Mouse (Mus musculus) right cerebral cortex, postnatal 14 days (tissue): ENCODE measurements around the gene Gng5.

Experiments
- DNase-seq: peaks from one replicate; pipeline ENCODE4 v3.0.0; 2022

Gng5 gene

GRCm38 (mm10) chr3:146499431-146500002, at the start of gene Gng5, which contains the start of gene Spata1:
Gene Gng5, plus strand, starts transcription at chr3:146499807.
Gene Spata1, minus strand, starts transcription at chr3:146499753.
- DNase-seq, result peak; percentile 80

- peak; percentile 91 for DNase-seq
Measured at GRCm38 (mm10) chr3:146450371-146450841, 49.2 kb upstream of the Gng5 start.

DNA sequence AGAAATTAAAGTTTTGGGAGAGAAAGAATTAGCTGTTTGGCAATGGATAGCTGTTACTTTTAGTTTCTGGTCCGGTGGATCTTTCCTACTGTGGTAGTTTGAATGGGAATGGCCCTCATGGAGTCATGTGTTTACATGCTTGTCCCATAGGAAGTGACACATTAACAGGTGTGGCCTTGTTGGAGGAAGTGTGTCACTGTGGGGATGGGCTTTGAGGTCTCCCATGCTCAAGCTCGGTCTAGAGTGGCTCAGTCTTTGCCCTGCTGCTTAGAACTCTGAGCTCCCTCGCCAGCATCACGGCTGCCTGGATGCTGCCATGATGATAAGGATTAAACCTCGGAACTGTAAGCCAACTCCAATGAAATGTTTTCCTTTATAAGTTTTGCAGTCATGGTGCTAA, 48.2 kb upstream of the Gng5 start:
- no peak for DNase-seq

DNA sequence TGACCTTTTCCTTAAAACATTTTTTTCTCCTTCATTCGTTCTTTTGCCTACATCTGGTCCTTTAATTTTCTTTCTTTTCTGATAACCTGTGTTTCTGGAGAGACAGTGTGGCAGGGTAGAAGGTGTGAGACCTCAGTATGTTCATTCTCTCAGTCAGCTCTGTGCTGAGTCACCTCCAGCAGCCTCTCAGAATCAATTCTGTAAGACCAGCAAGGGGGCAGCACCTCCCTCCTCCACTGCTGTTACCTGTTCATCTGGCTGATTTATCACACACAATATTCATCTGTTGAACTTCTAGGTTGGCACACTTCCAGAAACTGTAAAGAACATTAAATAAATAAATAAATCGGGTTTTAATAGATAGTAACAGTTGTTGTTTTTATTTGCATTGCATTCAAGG, 36.7 kb upstream of the Gng5 start:
- DNase-seq, result no peak

- DNase-seq, result no peak
Measured at GRCm38 (mm10) chr3:146469226-146469625, 30.4 kb upstream of the Gng5 start.

- DNase-seq, result no peak
Measured at GRCm38 (mm10) chr3:146472657-146473056, 26.9 kb upstream of the Gng5 start.

DNA sequence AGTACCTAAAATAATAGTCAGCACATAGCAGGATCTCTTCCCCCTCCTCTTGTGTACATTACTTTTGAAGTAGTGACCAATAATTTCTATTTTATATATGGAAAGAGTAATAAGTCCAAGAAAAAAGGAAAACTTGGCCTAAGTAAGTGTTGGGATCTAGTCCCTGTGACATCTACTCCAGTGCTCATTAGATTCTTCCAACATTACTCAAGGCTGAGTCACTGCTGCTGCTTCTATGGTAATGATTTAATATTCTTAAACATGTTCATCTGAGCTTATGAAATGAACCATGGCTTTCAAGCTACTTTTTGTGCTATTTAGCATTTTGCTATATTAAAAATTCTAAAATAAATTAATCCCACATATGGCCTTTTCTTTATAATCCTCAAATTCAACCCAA, 25.9 kb upstream of the Gng5 start:
- DNase-seq, result no peak

GRCm38 (mm10) chr3:146474428-146474827, 25.2 kb upstream of the Gng5 start:
- no peak for DNase-seq

- no peak for DNase-seq
Measured at GRCm38 (mm10) chr3:146482044-146482443, 17.6 kb upstream of the Gng5 start.

DNA sequence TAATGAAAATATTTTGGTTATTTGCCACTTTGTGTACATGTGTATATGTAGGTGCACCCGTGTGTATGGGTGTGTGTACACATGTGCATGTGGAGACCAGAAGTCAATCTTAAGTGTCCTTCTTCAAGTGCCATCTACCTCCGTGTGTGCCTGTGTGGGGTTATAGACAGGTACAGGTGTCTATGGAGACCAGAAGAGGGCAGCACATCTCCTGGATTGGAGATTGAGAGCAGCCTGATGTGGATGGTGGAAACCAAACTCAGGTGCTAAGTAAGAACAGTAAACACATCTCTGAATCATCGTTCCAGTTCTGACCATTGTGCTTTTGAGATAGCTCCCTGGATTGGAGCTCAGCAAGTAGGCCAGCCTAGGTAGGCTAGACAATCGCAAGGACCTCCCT, 13.1 kb upstream of the Gng5 start:
- DNase-seq, result no peak

- no peak for DNase-seq
Measured at GRCm38 (mm10) chr3:146494941-146495340, 4.7 kb upstream of the Gng5 start.

- no peak for DNase-seq
Measured at GRCm38 (mm10) chr3:146498989-146499388, 618 bp upstream of the Gng5 start.

- DNase-seq, result no peak
Measured at GRCm38 (mm10) chr3:146500003-146500809, 599 bp downstream of the Gng5 start.

DNA sequence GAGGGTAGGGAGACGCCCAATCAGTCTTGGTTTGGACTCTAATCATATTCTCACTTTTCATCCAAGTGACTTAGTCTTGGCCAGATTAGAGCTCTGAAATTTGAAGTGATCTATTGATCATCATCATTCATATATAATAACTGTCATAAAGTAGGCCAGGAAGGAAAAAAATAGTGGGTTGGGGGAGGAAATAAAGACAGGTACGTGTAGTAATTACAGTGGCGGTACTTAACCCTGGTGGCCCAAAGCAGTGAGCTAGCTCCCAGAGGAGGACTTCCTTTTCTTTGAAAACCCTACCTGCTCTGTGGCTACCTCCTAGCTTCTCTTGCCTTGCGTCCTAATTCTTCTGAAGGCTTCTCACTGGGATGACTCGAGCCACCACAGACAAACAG, 1.2 kb downstream of the Gng5 start:
- DNase-seq, result no peak

GRCm38 (mm10) chr3:146501601-146502123, 2.1 kb downstream of the Gng5 start:
- no peak for DNase-seq

DNA sequence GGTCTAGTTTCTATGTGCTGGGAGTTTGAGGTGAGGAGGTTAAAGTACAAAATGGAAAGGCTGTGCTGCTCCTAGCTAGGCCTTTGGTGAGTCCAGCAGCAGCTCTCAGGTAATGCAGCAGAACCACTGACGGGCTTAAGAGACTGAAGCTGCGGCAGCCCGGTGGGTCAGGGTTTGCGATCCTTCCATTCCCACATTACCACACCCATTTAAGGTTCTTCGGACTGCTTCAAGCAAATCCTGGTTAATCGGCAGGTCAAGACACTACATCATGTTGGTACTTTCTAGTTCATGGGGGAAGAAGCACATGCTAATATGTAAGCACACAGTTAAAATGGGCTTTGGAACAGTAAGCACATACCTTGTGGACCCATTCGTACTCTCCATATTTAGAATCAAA, 7.1 kb downstream of the Gng5 start:
- DNase-seq, result no peak

GRCm38 (mm10) chr3:146520226-146520797, 20.7 kb downstream of the Gng5 start:
- no peak for DNase-seq

DNA sequence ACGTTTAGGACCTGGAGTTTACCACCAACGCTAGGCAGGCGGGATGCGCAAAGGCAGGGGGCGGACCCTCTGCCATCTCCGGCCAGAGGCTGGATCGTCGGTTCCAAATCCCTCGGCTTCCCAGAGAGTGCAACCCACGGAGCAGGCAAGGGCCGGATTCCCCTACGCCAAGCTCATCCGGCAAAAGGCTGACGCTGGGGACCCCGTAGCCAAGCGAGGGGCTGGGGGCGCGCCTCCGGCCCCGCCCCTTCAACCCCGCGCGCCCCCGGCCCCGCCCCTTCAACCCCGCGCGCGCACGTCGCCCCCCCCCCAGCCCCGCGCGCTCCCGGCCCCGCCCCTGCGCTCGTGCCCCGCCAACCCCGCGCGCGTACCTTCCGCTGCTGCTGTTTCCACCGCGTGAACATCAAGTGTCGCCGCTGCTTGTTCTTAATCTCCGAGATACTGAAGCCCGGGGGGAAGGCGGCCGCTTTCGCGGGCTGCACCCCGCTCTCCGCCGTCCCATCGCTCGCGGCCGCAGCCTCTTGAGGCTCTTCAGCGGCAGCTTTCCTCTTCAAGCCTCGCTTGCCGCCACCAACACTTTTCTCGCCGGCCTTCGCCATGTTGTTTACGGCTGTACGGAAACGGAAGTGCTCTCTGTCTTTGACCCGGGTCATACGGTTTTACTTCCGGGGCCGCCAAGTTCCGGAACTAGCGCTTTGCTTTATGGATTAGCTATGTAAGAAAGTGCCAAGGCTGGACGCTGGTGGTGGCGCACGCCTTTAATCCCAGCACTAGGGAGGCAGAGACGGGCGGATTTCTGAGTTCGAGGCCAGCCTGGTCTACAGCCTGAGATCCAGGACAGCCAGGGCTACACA, 21.4 kb downstream of the Gng5 start, which contains the start of gene Rpf1:
TSS of gene Rpf1 (minus strand) at position 632 of the 854 bp plus-strand sequence.
- peak; percentile 81 for DNase-seq

DNA sequence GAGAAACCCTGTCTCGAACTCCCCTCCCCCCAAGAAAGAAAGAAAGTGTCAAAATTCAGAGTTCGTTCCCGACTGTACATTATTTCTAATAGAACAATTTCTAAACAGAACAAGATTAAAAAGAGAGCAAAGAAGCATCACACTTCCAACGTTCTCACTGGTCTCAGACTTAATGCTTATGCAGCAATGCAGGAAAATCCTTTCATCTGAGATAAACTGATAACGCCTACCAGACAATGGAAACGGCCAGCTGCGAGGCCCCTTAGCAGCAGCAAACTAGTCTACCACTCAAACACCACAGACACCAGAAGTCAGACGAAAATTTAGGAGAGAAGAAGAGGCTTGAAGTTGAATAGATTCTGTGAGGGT, 22.0 kb downstream of the Gng5 start:
- DNase-seq, result no peak

GRCm38 (mm10) chr3:146528335-146528734, 28.7 kb downstream of the Gng5 start:
- no peak for DNase-seq

DNA sequence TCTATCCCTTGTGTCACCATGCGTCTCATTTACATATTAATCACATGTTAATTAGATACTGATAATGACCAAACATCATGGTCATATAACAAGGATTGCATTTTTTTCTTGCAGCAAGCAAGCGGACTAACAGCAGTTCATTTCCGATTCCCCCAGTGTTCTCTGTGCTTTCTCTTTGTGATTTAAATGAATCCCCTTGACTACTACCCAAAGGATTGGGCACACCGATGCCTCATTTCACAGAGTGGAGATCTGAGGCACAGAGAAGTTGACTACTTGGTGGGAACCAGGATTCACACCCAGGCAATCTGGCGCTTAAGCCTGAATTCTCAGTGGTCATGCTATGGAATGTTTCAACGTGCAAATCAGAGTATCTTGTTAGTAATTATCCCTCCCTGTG, 35.4 kb downstream of the Gng5 start:
- no peak for DNase-seq

DNA sequence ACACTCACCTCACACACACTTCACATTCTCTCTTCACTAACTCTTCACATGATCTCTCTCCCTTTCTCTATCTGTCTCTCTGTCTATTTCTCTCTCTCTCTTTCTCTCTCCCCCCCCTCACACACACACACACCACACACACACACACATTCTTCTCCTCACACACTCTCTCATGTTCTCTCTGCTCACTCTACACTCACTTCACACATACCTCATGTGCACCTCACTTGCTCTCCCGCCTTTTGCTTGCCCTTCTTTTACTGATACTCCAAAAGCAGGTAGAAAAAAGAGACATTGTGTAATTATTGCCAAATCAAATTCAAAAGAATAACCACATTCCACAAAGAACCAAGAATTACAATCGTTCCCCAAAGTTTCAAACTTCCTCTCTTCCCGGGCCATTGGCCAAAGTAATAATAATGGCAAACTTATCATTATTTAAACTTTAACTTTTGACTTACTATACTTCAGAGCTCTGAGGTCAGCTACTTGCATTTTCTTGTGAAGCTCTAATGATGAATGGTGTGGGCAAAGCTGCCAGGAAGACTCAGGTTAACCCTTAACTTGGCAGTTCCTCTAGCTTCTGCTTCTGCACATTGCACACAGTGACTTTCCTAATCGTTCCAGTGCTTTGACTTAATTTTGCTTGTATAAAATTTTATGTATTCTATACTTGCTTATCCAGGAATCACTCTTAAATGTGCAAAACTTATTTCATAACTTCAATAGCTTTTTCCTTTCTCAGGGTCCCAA, 41.1 kb downstream of the Gng5 start:
- no peak for DNase-seq
